Mouse (Mus musculus): Measurements from ENCODE around the gene Snrnp35. TPM values are rescaled to one million over a fixed set of nuclear protein-coding genes. Genes with fewer than 3 reads are reported as not detected.

The Snrnp35 gene
- polyA plus RNA-seq, 1 experiment from 2014 or later, result 9.2 TPM

DNA sequence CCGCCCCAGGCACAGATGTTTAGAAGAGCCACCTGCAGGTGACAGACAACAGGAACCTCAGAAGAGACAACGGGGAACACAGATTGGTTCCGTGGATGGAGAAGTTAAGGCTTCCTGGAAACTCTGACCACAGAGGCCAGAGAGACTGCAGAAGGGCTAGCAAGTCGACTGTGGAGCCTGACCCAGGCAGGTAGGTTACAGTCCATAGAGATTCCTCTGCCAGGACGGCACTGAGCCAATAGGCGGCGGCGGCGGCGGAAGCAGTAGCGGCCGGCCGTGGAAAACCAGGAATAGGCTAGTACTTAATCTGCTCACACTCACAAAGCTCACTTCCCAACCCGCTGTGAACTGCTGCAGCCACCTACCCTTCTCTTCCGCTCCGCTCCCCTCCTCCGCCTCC, 53.8 kb downstream of the Snrnp35 start:
- ATAC-seq (ENCODE audit: low read depth), result no peak
- 0 out of 2 replicates have a peak overlapping the region, but pooled peaks have one; percentile 22 for H3K9ac ChIP-seq (ENCODE audit: low read depth, low read length)
- H3K36me3 ChIP-seq (ENCODE audit: control insufficient read depth, insufficient read depth), result no peaks in the 10 kb centered on the region
- H3K4me2 ChIP-seq (ENCODE audit: low read depth, low read length), result peak overlapping the region; percentile 55
- H3K4me1 ChIP-seq (ENCODE audit: control insufficient read depth, low read depth, low read length), result peaks cover 14% of the 10 kb centered on the region
- WGBS (ENCODE audit: insufficient replicate concordance), result 4% methylated on average over 17 of the region's 17 CpGs
- H3K27ac ChIP-seq (ENCODE audit: low read length), result no peak overlapping the region
- peaks cover 8% of the 10 kb centered on the region for H3K27me3 ChIP-seq (ENCODE audit: control insufficient read depth, insufficient read depth, low read depth, low read length)
- H3K9me3 ChIP-seq (replicated peaks; ENCODE audit: control insufficient read depth, low read length), result no peaks in the 10 kb centered on the region
- 0 out of 2 replicates have a peak overlapping the region, but pooled peaks have one; percentile 0 for H3K4me3 ChIP-seq (ENCODE audit: low read depth, low read length)

- ATAC-seq (ENCODE audit: low read depth), result no peak
- Histone ChIP-seq H3K27me3 (ENCODE audit: control insufficient read depth, insufficient read depth, low read depth, low read length) (no peaks in the 10 kb centered on the region), H3K9ac (ENCODE audit: low read depth, low read length) (no peak overlapping the region), H3K27ac (ENCODE audit: low read length) (no peak overlapping the region), H3K9me3 (replicated peaks; ENCODE audit: control insufficient read depth, low read length) (no peaks in the 10 kb centered on the region), H3K4me1 (ENCODE audit: control insufficient read depth, low read depth, low read length) (peaks cover 25% of the 10 kb centered on the region), H3K4me2 (ENCODE audit: low read depth, low read length) (no peak overlapping the region), H3K4me3 (ENCODE audit: low read depth, low read length) (no peak overlapping the region), H3K36me3 (ENCODE audit: control insufficient read depth, insufficient read depth) (peaks cover 9% of the 10 kb centered on the region)
- WGBS (ENCODE audit: insufficient replicate concordance), result 67% methylated on average over 14 of the region's 16 CpGs
These were observed 56.2 kb downstream of the Snrnp35 start for GRCm38 (mm10) chr5:124538813-124539792.

DNA sequence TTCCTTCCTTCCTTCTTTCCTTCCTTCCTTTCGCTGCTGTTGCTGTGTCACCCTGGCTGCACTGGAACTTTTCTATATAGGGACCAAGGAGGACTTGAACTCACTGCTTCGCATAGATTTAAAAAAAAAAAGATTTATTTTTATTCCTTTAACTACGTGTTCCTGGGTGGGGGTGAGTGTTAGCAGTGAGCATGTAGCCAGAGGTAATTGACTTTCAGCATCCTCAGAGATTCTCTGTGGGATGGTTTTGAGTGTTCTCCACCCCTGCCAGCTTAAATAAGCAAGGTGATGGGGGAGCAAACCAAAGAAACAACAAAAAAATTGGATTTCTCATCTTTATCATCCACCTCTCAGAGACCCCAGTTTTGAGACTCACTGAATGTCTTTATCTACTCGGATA, 57.0 kb downstream of the Snrnp35 start:
- Histone ChIP-seq H3K9me3 (replicated peaks; ENCODE audit: control insufficient read depth, low read length) (no peaks in the 10 kb centered on the region), H3K9ac (ENCODE audit: low read depth, low read length) (peak overlapping the region; percentile 67), H3K36me3 (ENCODE audit: control insufficient read depth, insufficient read depth) (peaks cover 17% of the 10 kb centered on the region), H3K4me1 (ENCODE audit: control insufficient read depth, low read depth, low read length) (peaks cover 22% of the 10 kb centered on the region), H3K4me2 (ENCODE audit: low read depth, low read length) (peak overlapping the region; percentile 82), H3K27me3 (ENCODE audit: control insufficient read depth, insufficient read depth, low read depth, low read length) (no peaks in the 10 kb centered on the region), H3K4me3 (ENCODE audit: low read depth, low read length) (peak overlapping the region; percentile 96), H3K27ac (ENCODE audit: low read length) (peak overlapping the region; percentile 91)
- WGBS (ENCODE audit: insufficient replicate concordance), result 60% methylated on average over 4 of the region's 4 CpGs
- no peak for ATAC-seq (ENCODE audit: low read depth)

- peak; percentile 95 for ATAC-seq (ENCODE audit: low read depth)
- Histone ChIP-seq H3K4me2 (ENCODE audit: low read depth, low read length) (peak within 1 kb of the TSS; percentile 82), H3K36me3 (ENCODE audit: control insufficient read depth, insufficient read depth) (peaks cover 22% of the 10 kb centered on the region), H3K4me1 (ENCODE audit: control insufficient read depth, low read depth, low read length) (peaks cover 21% of the 10 kb centered on the region), H3K27me3 (ENCODE audit: control insufficient read depth, insufficient read depth, low read depth, low read length) (no peaks in the 10 kb centered on the region), H3K4me3 (ENCODE audit: low read depth, low read length) (peak within 1 kb of the TSS; percentile 96), H3K27ac (ENCODE audit: low read length) (peak within 1 kb of the TSS; percentile 91), H3K9ac (ENCODE audit: low read depth, low read length) (peak within 1 kb of the TSS; percentile 91), H3K9me3 (replicated peaks; ENCODE audit: control insufficient read depth, low read length) (no peaks in the 10 kb centered on the region)
- under 1% methylated on average over 35 of the region's 35 CpGs for WGBS (ENCODE audit: insufficient replicate concordance)
These were observed 57.5 kb downstream of the Snrnp35 start, which contains the start of gene Tmed2 for GRCm38 (mm10) chr5:124540383-124540786. Gene Tmed2 (plus strand): TSS chr5:124540695.

Other genes with a start within 250 kb of the Snrnp35 start
- 1.6 and 1.9 TPM in 2 replicates for gene Pitpnm2, start 233.4 kb upstream of the Snrnp35 start, polyA plus RNA-seq (2015; fragmentation: Nextera tagmentation; extraction: Ambion mirVana)
- 4.1 and 4.2 TPM in 2 replicates for gene Mphosph9, start 155.2 kb upstream of the Snrnp35 start, polyA plus RNA-seq (2015; fragmentation: Nextera tagmentation; extraction: Ambion mirVana)
- 5.7 and 5.9 TPM in 2 replicates for gene 2810006K23Rik, start 155.0 kb upstream of the Snrnp35 start, polyA plus RNA-seq (2015; fragmentation: Nextera tagmentation; extraction: Ambion mirVana)
- gene Cdk2ap1, start 120.1 kb upstream of the Snrnp35 start, polyA plus RNA-seq (2015; fragmentation: Nextera tagmentation; extraction: Ambion mirVana), result 6.2 and 6.3 TPM in 2 replicates
- gene Sbno1, start 57.1 kb upstream of the Snrnp35 start, polyA plus RNA-seq (2015; fragmentation: Nextera tagmentation; extraction: Ambion mirVana), result 34.5 and 36.2 TPM in 2 replicates
- 39.6 and 41.5 TPM in 2 replicates for gene Kmt5a, start 43.2 kb upstream of the Snrnp35 start, polyA plus RNA-seq (2015; fragmentation: Nextera tagmentation; extraction: Ambion mirVana)
- 8.4 and 9.3 TPM in 2 replicates for gene Rilpl2, start 4.8 kb upstream of the Snrnp35 start, polyA plus RNA-seq (2015; fragmentation: Nextera tagmentation; extraction: Ambion mirVana)
- 1.4 and 1.6 TPM in 2 replicates for gene Rilpl1, start 48.3 kb downstream of the Snrnp35 start, polyA plus RNA-seq (2015; fragmentation: Nextera tagmentation; extraction: Ambion mirVana)
- 282 and 309 TPM in 2 replicates for gene Tmed2, start 57.6 kb downstream of the Snrnp35 start, polyA plus RNA-seq (2015; fragmentation: Nextera tagmentation; extraction: Ambion mirVana)
- 4.6 and 4.9 TPM in 2 replicates for gene Ddx55, start 69.7 kb downstream of the Snrnp35 start, polyA plus RNA-seq (2015; fragmentation: Nextera tagmentation; extraction: Ambion mirVana)
- gene Eif2b1, start 96.0 kb downstream of the Snrnp35 start, polyA plus RNA-seq (2015; fragmentation: Nextera tagmentation; extraction: Ambion mirVana), result 33.0 and 34.3 TPM in 2 replicates
- 17.7 and 17.8 TPM in 2 replicates for gene Gtf2h3, start 96.0 kb downstream of the Snrnp35 start, polyA plus RNA-seq (2015; fragmentation: Nextera tagmentation; extraction: Ambion mirVana)
- gene Atp6v0a2, start 145.4 kb downstream of the Snrnp35 start, polyA plus RNA-seq (2015; fragmentation: Nextera tagmentation; extraction: Ambion mirVana), result 12.6 and 12.9 TPM in 2 replicates
- 0.01 TPM in 2 replicates for gene Dnah10, start 242.0 kb downstream of the Snrnp35 start, polyA plus RNA-seq (2015; fragmentation: Nextera tagmentation; extraction: Ambion mirVana)

Measured in liver, embryonic 16.5 days (tissue).